Mouse (Mus musculus): ENCODE measurements around the gene Tgm2. TPM values are rescaled to one million over a fixed set of nuclear protein-coding genes. Genes with fewer than 3 reads are reported as not detected.

Gene Tgm2
- polyA plus RNA-seq, 1 experiment = 53.3 TPM

DNA sequence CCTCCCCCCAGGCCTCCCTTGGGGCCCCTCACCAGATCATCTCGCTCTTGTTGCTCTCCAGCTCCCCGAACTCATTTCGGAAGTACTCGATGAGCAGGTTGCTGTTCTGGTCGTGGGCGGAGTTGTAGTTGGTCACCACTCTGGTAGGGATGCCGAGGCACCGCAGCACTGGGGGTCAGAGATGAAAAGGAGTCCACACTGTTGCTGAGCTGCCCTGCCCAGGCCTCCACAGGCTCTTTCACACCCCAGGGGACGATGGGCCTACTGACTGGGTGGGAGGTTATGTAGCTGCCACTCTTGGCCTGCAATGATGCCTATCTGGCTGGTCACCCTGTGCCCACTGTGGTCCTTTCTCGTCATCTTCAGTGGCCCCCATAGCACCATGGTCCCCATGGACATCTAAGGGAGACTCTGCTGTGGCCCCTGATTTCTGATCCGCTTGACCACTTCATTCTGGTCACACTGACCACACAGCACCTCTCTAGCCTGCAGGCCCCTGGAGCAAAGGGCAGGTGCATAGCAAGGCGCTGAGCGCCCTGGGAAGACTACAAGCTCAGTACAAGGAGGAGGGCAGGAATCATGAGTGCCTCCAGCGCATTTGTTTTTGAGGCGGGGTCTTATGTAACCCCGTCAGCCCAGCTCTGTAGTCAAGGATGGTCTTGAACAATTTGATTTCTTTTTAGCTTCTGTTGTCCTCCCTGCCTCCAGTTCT is 16.8 kb downstream of the Tgm2 start:
- Histone ChIP-seq H3K36me3 (ENCODE audit: control insufficient read depth, insufficient read depth, low read length) (no peaks in the 10 kb centered on the region), H3K27ac (ENCODE audit: insufficient read depth, low read length) (no peak overlapping the region), H3K27me3 (ENCODE audit: control insufficient read depth, insufficient read depth, low read length) (no peaks in the 10 kb centered on the region), H3K4me1 (ENCODE audit: control insufficient read depth, insufficient read depth, insufficient read length) (no peaks in the 10 kb centered on the region), H3K4me3 (ENCODE audit: extremely low read depth, insufficient read depth, insufficient read length) (no peak overlapping the region)
- 91% methylated on average over 16 of the region's 16 CpGs for WGBS
- no peak for TF ChIP-seq CTCF (IDR thresholded peaks at IDR 0.05; ENCODE audit: extremely low read depth, insufficient read depth, insufficient read length, insufficient replicate concordance)
- no peak for TF ChIP-seq POLR2A (IDR thresholded peaks at IDR 0.05; ENCODE audit: low read depth, low read length)
- no peak for DNase-seq (ENCODE audit: low read depth in 1 of 2, low spot score in 2 of 2)

- Histone ChIP-seq H3K4me3 (ENCODE audit: extremely low read depth, insufficient read depth, insufficient read length) (no peak overlapping the region), H3K36me3 (ENCODE audit: control insufficient read depth, insufficient read depth, low read length) (no peaks in the 10 kb centered on the region), H3K27me3 (ENCODE audit: control insufficient read depth, insufficient read depth, low read length) (no peaks in the 10 kb centered on the region), H3K27ac (ENCODE audit: insufficient read depth, low read length) (no peak overlapping the region), H3K4me1 (ENCODE audit: control insufficient read depth, insufficient read depth, insufficient read length) (no peaks in the 10 kb centered on the region)
- no peak for DNase-seq (ENCODE audit: low read depth in 1 of 2, low spot score in 2 of 2)
- 93% methylated on average over 8 of the region's 8 CpGs for WGBS
- no peak for TF ChIP-seq POLR2A (IDR thresholded peaks at IDR 0.05; ENCODE audit: low read depth, low read length)
- no peak for TF ChIP-seq CTCF (IDR thresholded peaks at IDR 0.05; ENCODE audit: extremely low read depth, insufficient read depth, insufficient read length, insufficient replicate concordance)
Measured at GRCm38 (mm10) chr2:158128461-158129130, 17.6 kb downstream of the Tgm2 start.

DNA sequence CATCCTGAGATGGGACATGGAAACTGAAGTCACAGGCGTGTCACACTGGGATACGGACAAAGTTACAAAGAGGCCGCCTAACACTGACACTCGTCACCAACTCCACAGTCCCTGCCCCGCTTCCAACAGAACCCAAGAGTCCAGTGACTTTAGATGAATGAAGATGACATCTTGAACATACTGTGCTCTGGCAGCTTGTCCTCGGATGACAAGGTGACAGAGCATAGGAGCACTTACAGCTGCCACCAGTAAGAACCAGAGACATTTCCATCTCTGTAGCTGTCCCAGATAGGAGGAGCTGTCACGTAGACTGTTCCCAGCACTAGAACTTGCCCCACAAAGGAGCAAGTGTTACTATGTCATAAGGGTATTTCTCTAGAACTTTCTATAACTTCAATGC is 18.4 kb downstream of the Tgm2 start:
- TF ChIP-seq CTCF (IDR thresholded peaks at IDR 0.05; ENCODE audit: extremely low read depth, insufficient read depth, insufficient read length, insufficient replicate concordance) (no peak), POLR2A (IDR thresholded peaks at IDR 0.05; ENCODE audit: low read depth, low read length) (no peak)
- WGBS = 90% methylated on average over 7 of the region's 7 CpGs
- Histone ChIP-seq H3K27me3 (ENCODE audit: control insufficient read depth, insufficient read depth, low read length) (no peaks in the 10 kb centered on the region), H3K27ac (ENCODE audit: insufficient read depth, low read length) (no peak overlapping the region), H3K4me3 (ENCODE audit: extremely low read depth, insufficient read depth, insufficient read length) (no peak overlapping the region), H3K36me3 (ENCODE audit: control insufficient read depth, insufficient read depth, low read length) (no peaks in the 10 kb centered on the region), H3K4me1 (ENCODE audit: control insufficient read depth, insufficient read depth, insufficient read length) (no peaks in the 10 kb centered on the region)
- DNase-seq (ENCODE audit: low read depth in 1 of 2, low spot score in 2 of 2) = no peak

- H3K36me3 ChIP-seq (ENCODE audit: control insufficient read depth, insufficient read depth, low read length) = no peaks in the 10 kb centered on the region
- 93% methylated on average over 6 of the region's 6 CpGs for WGBS
- no peak for TF ChIP-seq CTCF (IDR thresholded peaks at IDR 0.05; ENCODE audit: extremely low read depth, insufficient read depth, insufficient read length, insufficient replicate concordance)
- TF ChIP-seq POLR2A (IDR thresholded peaks at IDR 0.05; ENCODE audit: low read depth, low read length) = no peak
- no peaks in the 10 kb centered on the region for H3K27me3 ChIP-seq (ENCODE audit: control insufficient read depth, insufficient read depth, low read length)
- no peak for DNase-seq (ENCODE audit: low read depth in 1 of 2, low spot score in 2 of 2)
- no peak overlapping the region for H3K27ac ChIP-seq (ENCODE audit: insufficient read depth, low read length)
- H3K4me3 ChIP-seq (ENCODE audit: extremely low read depth, insufficient read depth, insufficient read length) = no peak overlapping the region
- no peaks in the 10 kb centered on the region for H3K4me1 ChIP-seq (ENCODE audit: control insufficient read depth, insufficient read depth, insufficient read length)
Measured at GRCm38 (mm10) chr2:158127245-158127644, 19.0 kb downstream of the Tgm2 start.

- no peak for DNase-seq (ENCODE audit: low read depth in 1 of 2, low spot score in 2 of 2)
Measured at GRCm38 (mm10) chr2:158122814-158123213, 23.4 kb downstream of the Tgm2 start.

GRCm38 (mm10) chr2:158121645-158122326 is 24.4 kb downstream of the Tgm2 start:
- 80% methylated on average over 12 of the region's 12 CpGs for WGBS
- H3K36me3 ChIP-seq (ENCODE audit: control insufficient read depth, insufficient read depth, low read length) = no peaks in the 10 kb centered on the region
- no peak for DNase-seq (ENCODE audit: low read depth in 1 of 2, low spot score in 2 of 2)

More at GRCm38 (mm10) chr2:158122814-158123213, 23.4 kb downstream of the Tgm2 start:
- WGBS = 91% methylated on average over 6 of the region's 6 CpGs
- H3K4me1 ChIP-seq (ENCODE audit: control insufficient read depth, insufficient read depth, insufficient read length) = no peaks in the 10 kb centered on the region
- no peak overlapping the region for H3K27ac ChIP-seq (ENCODE audit: insufficient read depth, low read length)
- H3K36me3 ChIP-seq (ENCODE audit: control insufficient read depth, insufficient read depth, low read length) = no peaks in the 10 kb centered on the region
- H3K4me3 ChIP-seq (ENCODE audit: extremely low read depth, insufficient read depth, insufficient read length) = no peak overlapping the region
- no peaks in the 10 kb centered on the region for H3K27me3 ChIP-seq (ENCODE audit: control insufficient read depth, insufficient read depth, low read length)
- TF ChIP-seq CTCF (IDR thresholded peaks at IDR 0.05; ENCODE audit: extremely low read depth, insufficient read depth, insufficient read length, insufficient replicate concordance) (no peak), POLR2A (IDR thresholded peaks at IDR 0.05; ENCODE audit: low read depth, low read length) (no peak)

More at GRCm38 (mm10) chr2:158121645-158122326, 24.4 kb downstream of the Tgm2 start:
- Histone ChIP-seq H3K27me3 (ENCODE audit: control insufficient read depth, insufficient read depth, low read length) (no peaks in the 10 kb centered on the region), H3K4me3 (ENCODE audit: extremely low read depth, insufficient read depth, insufficient read length) (no peak overlapping the region), H3K4me1 (ENCODE audit: control insufficient read depth, insufficient read depth, insufficient read length) (no peaks in the 10 kb centered on the region), H3K27ac (ENCODE audit: insufficient read depth, low read length) (no peak overlapping the region)
- TF ChIP-seq CTCF (IDR thresholded peaks at IDR 0.05; ENCODE audit: extremely low read depth, insufficient read depth, insufficient read length, insufficient replicate concordance) (no peak), POLR2A (IDR thresholded peaks at IDR 0.05; ENCODE audit: low read depth, low read length) (no peak)
